Mouse (Mus musculus): ENCODE results near the gene Gnl1. TPM values are rescaled to one million over a fixed set of nuclear protein-coding genes. Genes with fewer than 3 reads are reported as not detected.

Gnl1 gene
- total and polyA plus RNA-seq, 3 experiments, result 15.9 to 33.4 (median 24.3) TPM

GRCm38 (mm10) chr17:36017046-36017445 lies 37.4 kb downstream of the Gnl1 start:
- H3K4me3 ChIP-seq (replicated peaks in 1 of 3; ENCODE audit: low read depth in 2 of 3, low read length in 2 of 3, poor library complexity in 1 of 3), result no peak overlapping the region
- dilution Hi-C loops (cut with MboI; ENCODE audit: extremely low pct_ligation_motif_present, extremely low pct_unique_long_range_greater_than_20kb, low sequenced_read_pairs), result no loop called here
- peaks cover 0 to 23% of the 10 kb centered on the region in 2 experiments for H3K36me3 ChIP-seq (replicated peaks in 1 of 2; ENCODE audit: control insufficient read depth in 1 of 2, insufficient read depth in 1 of 2, low read length in 1 of 2)
- peaks cover 25 to 53% of the 10 kb centered on the region in 2 experiments for H3K4me1 ChIP-seq (ENCODE audit: control insufficient read depth in 1 of 2, insufficient read depth in 2 of 2)
- in situ Hi-C loops (cut with MboI; ENCODE audit: low pct_ligation_motif_present, low pct_unique_long_range_greater_than_20kb, low sequenced_read_pairs), result no loop called here
- no peak overlapping the region for H3K9ac ChIP-seq (ENCODE audit: insufficient read depth, low read depth)
- H3K9me3 ChIP-seq (replicated peaks; ENCODE audit: low read length), result no peaks in the 10 kb centered on the region
- H3K27ac ChIP-seq (ENCODE audit: insufficient read depth, low read depth), result peak overlapping the region; percentile 56
- H3K27me3 ChIP-seq (replicated peaks), result no peaks in the 10 kb centered on the region
- TF ChIP-seq MAZ (IDR thresholded peaks at IDR 0.05; ENCODE audit: low read depth, low read length) (no peak), BHLHE40 (IDR thresholded peaks at IDR 0.05; ENCODE audit: low read depth, low read length) (peak; percentile 51), NELFE (IDR thresholded peaks at IDR 0.05; ENCODE audit: low read depth, low read length) (no peak), ETS1 (conservative IDR thresholded peaks at IDR 0.05; ENCODE audit: low read depth, low read length) (peak; percentile 6; the same call in 1 of the 2 replicates), SIN3A (IDR thresholded peaks at IDR 0.05; ENCODE audit: low read length) (peak; percentile 63; the same call in 1 of the 2 replicates), ZMIZ1 (IDR thresholded peaks at IDR 0.05; ENCODE audit: low read depth, low read length) (no peak)
- peaks cover 38% of the 10 kb centered on the region for H3K79me2 ChIP-seq (replicated peaks; ENCODE audit: control insufficient read depth, extremely low read depth, insufficient read depth, poor library complexity, severe bottlenecking)
- H3K4me2 ChIP-seq (ENCODE audit: insufficient read depth, low read depth, poor library complexity, severe bottlenecking), result peak overlapping the region; percentile 33
- DNase-seq (ENCODE audit: extremely low read depth), result no peak

DNA sequence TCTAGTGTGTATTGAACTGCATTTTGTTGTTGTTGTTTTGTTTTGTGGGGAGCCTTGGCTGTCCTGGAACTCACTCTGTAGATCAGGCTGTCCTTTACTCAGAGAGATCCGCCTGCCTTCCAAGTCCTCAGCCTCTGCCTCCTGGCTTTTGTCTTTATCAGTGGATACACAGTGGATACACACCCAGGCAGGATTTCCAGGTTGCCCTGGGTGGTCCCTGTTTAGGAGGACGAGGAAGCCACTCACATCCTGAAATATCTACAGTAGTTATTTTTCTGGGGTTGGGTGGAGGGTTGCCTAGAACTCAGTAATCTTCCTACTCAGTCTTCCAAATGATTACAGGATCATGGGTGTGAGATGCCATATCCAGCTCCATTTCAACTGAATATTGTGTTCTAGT lies 39.3 kb downstream of the Gnl1 start:
- in situ Hi-C loops (cut with MboI; ENCODE audit: low pct_ligation_motif_present, low pct_unique_long_range_greater_than_20kb, low sequenced_read_pairs) (no loop called here), dilution Hi-C loops (cut with MboI; ENCODE audit: extremely low pct_ligation_motif_present, extremely low pct_unique_long_range_greater_than_20kb, low sequenced_read_pairs) (no loop called here)
- H3K27ac ChIP-seq (ENCODE audit: insufficient read depth, low read depth), result no peak overlapping the region
- H3K4me3 ChIP-seq (replicated peaks in 1 of 3; ENCODE audit: low read depth in 2 of 3, low read length in 2 of 3, poor library complexity in 1 of 3), result peak overlapping the region in 1 of 3 experiments; percentile 2
- H3K4me2 ChIP-seq (ENCODE audit: insufficient read depth, low read depth, poor library complexity, severe bottlenecking), result no peak overlapping the region
- peaks cover 30 to 68% of the 10 kb centered on the region in 2 experiments for H3K4me1 ChIP-seq (ENCODE audit: control insufficient read depth in 1 of 2, insufficient read depth in 2 of 2)
- no peak overlapping the region for H3K9ac ChIP-seq (ENCODE audit: insufficient read depth, low read depth)
- H3K27me3 ChIP-seq (replicated peaks), result no peaks in the 10 kb centered on the region
- DNase-seq (ENCODE audit: extremely low read depth), result no peak
- no peaks in the 10 kb centered on the region for H3K9me3 ChIP-seq (replicated peaks; ENCODE audit: low read length)
- TF ChIP-seq NELFE (IDR thresholded peaks at IDR 0.05; ENCODE audit: low read depth, low read length), result no peak
- TF ChIP-seq MEF2A (IDR thresholded peaks at IDR 0.05; ENCODE audit: borderline replicate concordance, low read depth, low read length), result no peak
- no peak for TF ChIP-seq MXI1 (IDR thresholded peaks at IDR 0.05; ENCODE audit: low read depth, low read length)
- TF ChIP-seq USF1 (IDR thresholded peaks at IDR 0.05; ENCODE audit: low read depth, low read length), result no peak
- TF ChIP-seq PAX5 (IDR thresholded peaks at IDR 0.05; ENCODE audit: low read length), result no peak
- TF ChIP-seq ZMIZ1 (IDR thresholded peaks at IDR 0.05; ENCODE audit: low read depth, low read length), result no peak
- TF ChIP-seq CHD2 (IDR thresholded peaks at IDR 0.05; ENCODE audit: low read length), result no peak
- no peak for TF ChIP-seq MYC (IDR thresholded peaks at IDR 0.05; ENCODE audit: low read depth, low read length)
- TF ChIP-seq RAD21 (IDR thresholded peaks at IDR 0.05; ENCODE audit: low read depth, low read length), result no peak
- TF ChIP-seq BHLHE40 (IDR thresholded peaks at IDR 0.05; ENCODE audit: low read depth, low read length), result no peak
- no peak for TF ChIP-seq TBP (conservative IDR thresholded peaks at IDR 0.05; ENCODE audit: low read depth, low read length)
- TF ChIP-seq ELF1 (IDR thresholded peaks at IDR 0.05; ENCODE audit: low read depth, low read length), result no peak
- TF ChIP-seq POLR2AphosphoS2 (IDR thresholded peaks at IDR 0.05; ENCODE audit: low read depth, low read length), result no peak
- no peak for TF ChIP-seq MAX (IDR thresholded peaks at IDR 0.05; ENCODE audit: low read length)
- no peak for TF ChIP-seq JUND (conservative IDR thresholded peaks at IDR 0.05; ENCODE audit: low read depth, low read length)
- no peak for TF ChIP-seq CHD1 (IDR thresholded peaks at IDR 0.05; ENCODE audit: low read depth, low read length)
- no peak for TF ChIP-seq EP300 (IDR thresholded peaks at IDR 0.05; ENCODE audit: low read length)
- no peak for TF ChIP-seq JUN (IDR thresholded peaks at IDR 0.05; ENCODE audit: insufficient read depth, low read depth, low read length)
- TF ChIP-seq KAT2A (IDR thresholded peaks at IDR 0.05; ENCODE audit: insufficient replicate concordance, low read length), result no peak
- TF ChIP-seq MAFK (IDR thresholded peaks at IDR 0.05; ENCODE audit: insufficient replicate concordance, low read length), result no peak
- peaks cover 42% of the 10 kb centered on the region for H3K79me2 ChIP-seq (replicated peaks; ENCODE audit: control insufficient read depth, extremely low read depth, insufficient read depth, poor library complexity, severe bottlenecking)
- H3K36me3 ChIP-seq (replicated peaks in 1 of 2; ENCODE audit: control insufficient read depth in 1 of 2, insufficient read depth in 1 of 2, low read length in 1 of 2), result peaks cover 0 to 36% of the 10 kb centered on the region in 2 experiments
